Mouse (Mus musculus) effector memory CD4-positive, alpha-beta T cell, adult 5 months (primary cell): ENCODE measurements around the gene Steap2. TPM values are rescaled to one million over a fixed set of nuclear protein-coding genes. Genes with fewer than 3 reads are reported as not detected.

Experiments
- polyA plus RNA-seq: library from polyadenylated mRNA; unstranded; fragments of 100-300 nt; shearing (Covaris generic); gene quantifications from one replicate; pipeline ENCODE4 v1.2.1, GENCODE M21; 2017

The Steap2 gene
- polyA plus RNA-seq = 0.17 TPM

GRCm38 (mm10) chr5:5693956-5694653 lies at the start of gene Steap2:
Steap2 (minus strand) TSS chr5:5694578.

GRCm38 (mm10) chr5:5663655-5664370 lies 30.6 kb downstream of the Steap2 start, which contains the start of gene Cfap69:
Cfap69 (minus strand) TSS chr5:5664239.

Other genes starting within 250 kb of the Steap2 start
- gene 1700015F17Rik, start 215.4 kb downstream of the Steap2 start, polyA plus RNA-seq = not detected
- 1.7 TPM for gene Cldn12, start 179.6 kb downstream of the Steap2 start, polyA plus RNA-seq
- 12.3 TPM for gene Gtpbp10, start 135.0 kb downstream of the Steap2 start, polyA plus RNA-seq
- gene Gm8773, start 120.8 kb downstream of the Steap2 start, polyA plus RNA-seq = not detected
- gene Cfap69, start 30.3 kb downstream of the Steap2 start, polyA plus RNA-seq = 0.17 TPM
- not detected for gene Steap1, start 54.7 kb upstream of the Steap2 start, polyA plus RNA-seq